Mouse (Mus musculus) liver, adult 2 months (tissue): ENCODE measurements at regions not wholly inside any gene's neighbourhood (a gene's known extent, or its start where the extent isn't known, plus 50 kb on each side); places are given as distances from the start of the nearest gene placed in this dataset.

ENCODE experiments used
- CTCF ChIP-seq: fragments of 200-500 bp; IDR thresholded peaks from 2 replicates; pipeline ENCODE4 v1.5.1; 2011; ENCODE audit warnings: low read depth, low read length, control low read depth
- POLR2A ChIP-seq: fragments of 200-500 bp; IDR thresholded peaks from 2 replicates; pipeline ENCODE4 v1.6.1; 2011; ENCODE audit warnings: low read length, control low read depth; ENCODE audit not compliant: insufficient read depth; ENCODE audit errors: extremely low read depth

DNA sequence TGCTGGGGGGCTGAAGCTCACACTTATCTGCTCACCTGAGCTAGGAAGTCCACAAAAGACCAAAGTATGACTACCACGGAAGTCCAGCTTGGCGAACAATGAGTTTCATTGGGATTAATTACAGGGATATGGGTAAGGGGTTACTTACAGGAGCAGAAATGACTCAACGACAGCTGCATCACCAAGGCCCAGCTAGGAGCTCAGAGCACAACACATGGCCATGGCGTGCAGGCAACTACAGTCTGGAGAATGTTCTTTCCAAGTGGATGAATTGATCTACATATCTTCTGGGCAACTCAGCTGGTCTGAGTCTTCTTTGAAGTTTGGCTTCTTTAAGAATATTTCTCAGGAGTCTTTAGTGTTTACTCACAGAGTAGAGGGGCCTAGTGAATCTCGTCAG, 86.3 kb upstream of the Pcgf5 start:
- no peak for TF ChIP-seq CTCF
- TF ChIP-seq POLR2A: no peak
